Mouse (Mus musculus) central nervous system, embryonic 11.5 days (tissue): ENCODE results near the gene Hecw2. TPM values are rescaled to one million over a fixed set of nuclear protein-coding genes. Genes with fewer than 3 reads are reported as not detected.

Source experiments
- polyA plus RNA-seq: library from polyadenylated mRNA; depleted of rRNA; stranded (reverse); fragments of >200 nt; gene quantifications from 2 replicates; pipeline ENCODE4 v1.2.3, GENCODE M21; 2012; rRNA removed

The Hecw2 gene
- polyA plus RNA-seq = 1.5 and 2.8 TPM in 2 replicates

GRCm38 (mm10) chr1:54194954-54195305 is at the start of gene Hecw2:
Gene Hecw2, minus strand, starts transcription at chr1:54195168.

GRCm38 (mm10) chr1:53784721-53785418 is 410.1 kb downstream of the Hecw2 start, which contains the start of gene Stk17b:
Gene Stk17b, minus strand, starts transcription at chr1:53785224.

Other genes with a start within 250 kb of the Hecw2 start
- 1.2 and 2.2 TPM in 2 replicates for gene Ccdc150, start 55.5 kb upstream of the Hecw2 start, polyA plus RNA-seq
- 21.9 and 24.7 TPM in 2 replicates for gene Gtf3c3, start 243.8 kb upstream of the Hecw2 start, polyA plus RNA-seq